Mouse (Mus musculus) kidney, embryonic 16.5 days (tissue): ENCODE measurements around the gene Fgd2. TPM values are rescaled to one million over a fixed set of nuclear protein-coding genes. Genes with fewer than 3 reads are reported as not detected.

Source experiments
- polyA plus RNA-seq: library from polyadenylated mRNA; unstranded; fragments of >200 nt; fragmentation: Nextera tagmentation; extraction: Ambion mirVana; gene quantifications from 2 replicates; pipeline ENCODE4 v1.2.1, GENCODE M21; 2015

Fgd2 gene
- polyA plus RNA-seq, 1 experiment from 2014 or later, result 14.4 TPM

Other genes starting within 250 kb of the Fgd2 start
- gene Rab44, start 246.8 kb upstream of the Fgd2 start, polyA plus RNA-seq, result 0.12 and 0.26 TPM in 2 replicates
- gene Cpne5, start 122.7 kb upstream of the Fgd2 start, polyA plus RNA-seq, result 8.2 and 10.0 TPM in 2 replicates
- 167 and 186 TPM in 2 replicates for gene Ppil1, start 96.7 kb upstream of the Fgd2 start, polyA plus RNA-seq
- gene BC004004, start 92.1 kb upstream of the Fgd2 start, polyA plus RNA-seq, result 85.6 TPM in 2 replicates
- 2.4 and 3.1 TPM in 2 replicates for gene Pi16, start 43.2 kb upstream of the Fgd2 start, polyA plus RNA-seq
- gene Mtch1, start 13.0 kb upstream of the Fgd2 start, polyA plus RNA-seq, result 189 and 316 TPM in 2 replicates
- gene Pim1, start 129.8 kb downstream of the Fgd2 start, polyA plus RNA-seq, result 12.5 and 14.5 TPM in 2 replicates
- gene Gm17657, start 188.7 kb downstream of the Fgd2 start, polyA plus RNA-seq, result not detected in 2 replicates
- gene Tbc1d22b, start 188.9 kb downstream of the Fgd2 start, polyA plus RNA-seq, result 16.7 and 19.1 TPM in 2 replicates
- 0.79 and 0.89 TPM in 2 replicates for gene Tmem217, start 191.5 kb downstream of the Fgd2 start, polyA plus RNA-seq